ENCODE assay signal across 8 mouse cellular contexts in the genomic region with DNA sequence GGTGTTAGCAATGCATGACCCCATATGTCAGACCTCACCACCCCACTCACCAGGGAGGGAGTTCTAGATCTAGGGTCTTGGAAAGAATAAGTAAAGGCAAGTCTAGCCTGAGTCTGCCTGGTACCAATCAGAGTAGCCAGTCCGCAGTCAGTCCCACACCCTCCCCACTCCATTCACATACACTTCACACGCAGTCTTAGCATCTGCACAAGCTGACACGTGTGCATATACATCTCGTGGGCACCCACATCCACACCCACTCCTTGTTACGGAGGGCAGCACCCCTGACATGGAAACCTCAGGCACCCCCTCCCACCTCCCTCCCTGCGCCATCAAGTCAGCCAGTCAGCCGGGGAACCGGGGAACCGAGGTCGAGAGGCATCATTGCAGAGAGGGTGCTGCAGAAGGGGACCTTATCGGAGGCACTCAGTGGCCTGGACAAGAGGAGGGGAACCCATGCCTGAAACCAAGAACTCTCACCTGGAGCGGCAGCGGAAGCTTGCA. TPM values are rescaled to one million over a fixed set of nuclear protein-coding genes. Genes with fewer than 3 reads are reported as not detected.
DNase-seq lines count a peak whose midpoint lies in the region; ATAC-seq and TF ChIP-seq lines count a peak whose summit lies in the region.

No protein-coding gene starts in this region.

- no peak for TF ChIP-seq CTCF in E14TG2a.4 (conservative IDR thresholded peaks at IDR 0.05; ENCODE audit: low read length)
- no peak for TF ChIP-seq CTCF in liver, postnatal 0 days (IDR thresholded peaks at IDR 0.05; ENCODE audit: low read depth)

- H3K27me3 ChIP-seq in heart, embryonic 10.5 days (ENCODE audit: insufficient read depth, poor library complexity, severe bottlenecking), result no peaks in the 10 kb centered on the region
- H3K27me3 ChIP-seq in E14TG2a.4 (ENCODE audit: insufficient read depth, low read length), result no peaks in the 10 kb centered on the region
- H3K27me3 ChIP-seq in forebrain, embryonic 14.5 days (replicated peaks; ENCODE audit: control insufficient read depth, insufficient read depth, low read length), result no peaks in the 10 kb centered on the region
- no peaks in the 10 kb centered on the region for H3K27me3 ChIP-seq in liver, postnatal 0 days (ENCODE audit: insufficient read depth, low read length)

- peaks cover 11% of the 10 kb centered on the region for H3K36me3 ChIP-seq in heart, embryonic 10.5 days
- peaks cover 28% of the 10 kb centered on the region for H3K36me3 ChIP-seq in E14TG2a.4 (ENCODE audit: insufficient read depth, low read length)
- H3K36me3 ChIP-seq in forebrain, embryonic 14.5 days (ENCODE audit: control insufficient read depth, insufficient read depth, low read length), result 0 out of 2 replicates have a peak, but pooled peaks cover 5% of the 10 kb centered on the region
- peaks cover 15% of the 10 kb centered on the region for H3K36me3 ChIP-seq in liver, postnatal 0 days (replicated peaks; ENCODE audit: insufficient read depth, low read length)

- no peak for TF ChIP-seq EP300 in liver, postnatal 0 days (IDR thresholded peaks at IDR 0.05; ENCODE audit: low read depth)

- peak overlapping the region; percentile 95 for H3K27ac ChIP-seq in heart, embryonic 10.5 days
- peak overlapping the region; percentile 61; the same call in 1 of the 2 replicates for H3K27ac ChIP-seq in forebrain, embryonic 14.5 days (ENCODE audit: low read depth, low read length)
- peak overlapping the region; percentile 93 for H3K27ac ChIP-seq in liver, postnatal 0 days (ENCODE audit: low read depth)

- no peaks in the 10 kb centered on the region for H3K9me3 ChIP-seq in heart, embryonic 10.5 days
- no peaks in the 10 kb centered on the region for H3K9me3 ChIP-seq in E14TG2a.4 (ENCODE audit: low read length)
- no peaks in the 10 kb centered on the region for H3K9me3 ChIP-seq in forebrain, embryonic 14.5 days (replicated peaks; ENCODE audit: control insufficient read depth, low read length)
- H3K9me3 ChIP-seq in liver, postnatal 0 days (ENCODE audit: low read length), result no peaks in the 10 kb centered on the region

- peak; percentile 35 for ATAC-seq in forebrain, embryonic 14.5 days
- peak; percentile 11 for ATAC-seq in liver, postnatal 0 days

- H3K4me2 ChIP-seq in forebrain, embryonic 14.5 days (ENCODE audit: low read length), result peak overlapping the region; percentile 80
- peak overlapping the region; percentile 94 for H3K4me2 ChIP-seq in liver, postnatal 0 days (ENCODE audit: low read depth, low read length)

- H3K4me3 ChIP-seq in heart, embryonic 10.5 days, result peak overlapping the region; percentile 79
- H3K4me3 ChIP-seq in E14TG2a.4 (replicated peaks; ENCODE audit: low read length), result peak overlapping the region; percentile 95
- H3K4me3 ChIP-seq in forebrain, embryonic 14.5 days (ENCODE audit: low read depth, low read length), result peak overlapping the region; percentile 51
- H3K4me3 ChIP-seq in liver, postnatal 0 days (ENCODE audit: low read depth, low read length), result peak overlapping the region; percentile 70

- no peak for DNase-seq in heart, embryonic 10.5 days (ENCODE audit: low spot score)
- DNase-seq in heart, postnatal 4 days, result no peak
- DNase-seq in forebrain, embryonic 14.5 days (ENCODE audit: low spot score), result no peak
- no peak for DNase-seq in liver, postnatal 0 days
- DNase-seq in urinary bladder, adult 2 months (ENCODE audit: low spot score), result no peak
- DNase-seq in ovary, postnatal 36 days (ENCODE audit: low spot score), result no peak
- no peak for DNase-seq in ovary, postnatal 10 days (ENCODE audit: low spot score)

- H3K4me1 ChIP-seq in heart, embryonic 10.5 days, result peaks cover 79% of the 10 kb centered on the region
- H3K4me1 ChIP-seq in E14TG2a.4 (replicated peaks; ENCODE audit: low read depth, low read length), result peaks cover 84% of the 10 kb centered on the region
- H3K4me1 ChIP-seq in forebrain, embryonic 14.5 days (ENCODE audit: control insufficient read depth, insufficient read depth, low read length), result peaks cover 22% of the 10 kb centered on the region
- H3K4me1 ChIP-seq in liver, postnatal 0 days (ENCODE audit: insufficient read depth), result peaks cover 47% of the 10 kb centered on the region

- peak overlapping the region; percentile 73 for H3K9ac ChIP-seq in forebrain, embryonic 14.5 days (ENCODE audit: low read length)
- peak overlapping the region; percentile 76 for H3K9ac ChIP-seq in liver, postnatal 0 days (replicated peaks)

- 20% methylated on average over 13 of the region's 13 CpGs for WGBS in heart, embryonic 10.5 days
- 13% methylated on average over 13 of the region's 13 CpGs for WGBS in forebrain, embryonic 14.5 days
- WGBS in liver, postnatal 0 days (ENCODE audit: insufficient replicate concordance), result 11% methylated on average over 13 of the region's 13 CpGs

RNA-seq across cellular contexts. Expression of a gene that starts 1.6 kb away (rescaled TPM):
- polyA plus RNA-seq in heart, embryonic 10.5 days (2016; fragmentation: Nextera tagmentation; extraction: Ambion mirVana), result 57.5 and 62.8 TPM in 2 replicates
- total RNA-seq in heart, postnatal 4 days (2021), result 10 to 100 TPM; 16.7 to 16.9 TPM
- polyA plus RNA-seq in forebrain, embryonic 14.5 days (2014; fragmentation: Nextera tagmentation; extraction: Ambion mirVana), result 27.1 and 39.0 TPM in 2 replicates
- polyA plus RNA-seq in liver, postnatal 0 days (2015; fragmentation: Nextera tagmentation; extraction: Ambion mirVana), result 17.3 and 23.0 TPM in 2 replicates
- 33.5 and 37.8 TPM in 2 replicates for polyA plus RNA-seq in urinary bladder, adult 2 months (2012; rRNA removed)

RNA-seq across cellular contexts. Expression of a gene that starts 7.8 kb away (rescaled TPM):
- polyA plus RNA-seq in heart, embryonic 10.5 days (2016; fragmentation: Nextera tagmentation; extraction: Ambion mirVana), result 1.1 and 1.9 TPM in 2 replicates
- total RNA-seq in heart, postnatal 4 days (2021), result under 1 TPM; 0.31 to 0.34 TPM
- 0.28 and 0.36 TPM in 2 replicates for polyA plus RNA-seq in forebrain, embryonic 14.5 days (2014; fragmentation: Nextera tagmentation; extraction: Ambion mirVana)
- polyA plus RNA-seq in liver, postnatal 0 days (2015; fragmentation: Nextera tagmentation; extraction: Ambion mirVana), result 1.6 and 1.7 TPM in 2 replicates
- polyA plus RNA-seq in urinary bladder, adult 2 months (2012; rRNA removed), result 0.39 and 0.57 TPM in 2 replicates

RNA-seq across cellular contexts. Expression of a gene that starts 40.1 kb away (rescaled TPM):
- 16.9 and 21.1 TPM in 2 replicates for polyA plus RNA-seq in heart, embryonic 10.5 days (2016; fragmentation: Nextera tagmentation; extraction: Ambion mirVana)
- 10 to 100 TPM; 11.8 to 12.7 TPM for total RNA-seq in heart, postnatal 4 days (2021)
- 15.3 and 17.6 TPM in 2 replicates for polyA plus RNA-seq in forebrain, embryonic 14.5 days (2014; fragmentation: Nextera tagmentation; extraction: Ambion mirVana)
- 12.9 and 13.5 TPM in 2 replicates for polyA plus RNA-seq in liver, postnatal 0 days (2015; fragmentation: Nextera tagmentation; extraction: Ambion mirVana)
- polyA plus RNA-seq in urinary bladder, adult 2 months (2012; rRNA removed), result 128 and 151 TPM in 2 replicates
